Mouse (Mus musculus): ENCODE data around the gene Srsf1. TPM values are rescaled to one million over a fixed set of nuclear protein-coding genes. Genes with fewer than 3 reads are reported as not detected.

The Srsf1 gene
- polyA plus RNA-seq, 1 experiment from 2014 or later, result 272 TPM

DNA sequence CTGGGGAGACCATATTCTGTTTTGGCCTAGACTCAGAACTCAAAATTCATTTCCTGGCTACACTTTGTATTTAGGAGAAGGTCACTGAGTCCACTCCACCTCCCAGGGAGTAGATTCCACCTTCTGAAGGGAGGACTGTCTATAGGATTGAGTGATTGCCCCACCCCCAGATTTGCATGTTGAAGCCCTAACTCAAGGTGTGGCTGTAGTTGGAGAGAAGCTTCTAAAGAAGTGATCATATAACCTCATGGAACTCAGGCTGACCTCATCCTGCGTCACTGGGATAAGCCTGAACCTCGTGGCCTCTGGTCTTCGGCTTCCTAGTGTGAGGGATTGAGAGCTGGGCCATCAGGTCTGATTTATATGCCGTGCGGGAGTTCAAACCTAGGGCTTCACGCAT is 31.4 kb upstream of the Srsf1 start:
- Histone ChIP-seq H3K9me3 (replicated peaks) (no peaks in the 10 kb centered on the region), H3K4me2 (no peak overlapping the region), H3K27ac (no peak overlapping the region), H3K9ac (no peak overlapping the region), H3K4me1 (no peaks in the 10 kb centered on the region), H3K27me3 (replicated peaks) (0 out of 2 replicates have a peak, but pooled peaks cover 9% of the 10 kb centered on the region), H3K4me3 (no peak overlapping the region), H3K36me3 (no peaks in the 10 kb centered on the region)
- WGBS (ENCODE audit: insufficient replicate concordance), result 75% methylated on average over 6 of the region's 6 CpGs
- ATAC-seq, result no peak

DNA sequence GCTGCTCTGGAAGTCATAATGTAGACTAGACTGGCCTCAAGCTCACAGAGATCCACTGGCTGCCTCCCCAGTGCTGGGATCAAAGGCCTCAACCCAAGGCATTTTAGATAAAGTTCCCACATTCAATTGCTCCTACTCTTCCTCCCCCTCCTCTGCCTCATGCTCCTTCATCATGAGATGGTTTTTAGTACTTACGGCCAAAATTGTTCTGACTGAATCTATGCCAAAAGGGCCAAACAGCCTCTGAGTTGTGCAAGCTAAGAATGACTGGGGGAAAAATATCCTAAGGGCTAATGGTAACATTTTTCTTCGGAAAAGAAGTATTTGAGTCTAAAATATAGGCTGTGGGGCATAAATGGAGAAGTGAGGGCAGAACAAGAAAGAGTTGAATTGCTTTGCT is 23.2 kb upstream of the Srsf1 start:
- H3K27ac ChIP-seq, result no peak overlapping the region
- H3K4me2 ChIP-seq, result no peak overlapping the region
- no peaks in the 10 kb centered on the region for H3K9me3 ChIP-seq (replicated peaks)
- 59% methylated on average over 2 of the region's 2 CpGs for WGBS (ENCODE audit: insufficient replicate concordance)
- H3K36me3 ChIP-seq, result no peaks in the 10 kb centered on the region
- no peak overlapping the region for H3K4me3 ChIP-seq
- no peaks in the 10 kb centered on the region for H3K4me1 ChIP-seq
- H3K27me3 ChIP-seq (replicated peaks), result 0 out of 2 replicates have a peak, but pooled peaks cover 5% of the 10 kb centered on the region
- no peak overlapping the region for H3K9ac ChIP-seq
- ATAC-seq, result no peak

DNA sequence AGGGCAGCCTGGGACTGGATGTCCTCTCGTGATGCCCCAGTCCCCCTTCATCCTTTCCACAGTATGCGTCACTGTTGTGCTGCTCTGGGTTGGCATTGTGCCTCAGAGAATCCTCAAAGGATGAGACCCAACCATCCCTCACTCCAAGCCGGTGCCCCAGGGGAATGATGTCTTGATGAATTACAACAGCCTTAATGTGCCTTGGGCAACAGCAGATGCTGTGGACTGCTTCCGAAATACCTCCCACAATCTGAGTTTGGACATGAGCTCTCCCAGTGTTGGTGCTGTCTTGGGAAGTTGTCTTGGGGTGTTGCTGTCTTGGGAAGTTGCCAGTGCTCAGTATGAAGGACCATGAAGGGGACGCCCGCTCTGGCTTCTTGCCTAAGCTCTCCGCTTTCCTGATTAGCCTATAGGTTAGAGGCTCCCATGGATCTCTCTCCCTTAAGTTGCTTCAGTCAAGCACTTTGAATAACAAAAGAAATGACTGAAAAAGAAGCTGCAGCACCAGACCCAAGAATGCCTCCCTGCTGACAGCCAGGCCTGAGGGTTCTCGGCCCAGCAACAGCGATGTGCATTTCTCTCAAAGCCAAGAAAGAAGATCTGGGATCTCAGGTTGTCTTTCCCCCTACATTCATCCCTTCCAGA is 19.7 kb upstream of the Srsf1 start:
- Histone ChIP-seq H3K27ac (no peak overlapping the region), H3K4me2 (no peak overlapping the region), H3K27me3 (replicated peaks) (0 out of 2 replicates have a peak, but pooled peaks cover 5% of the 10 kb centered on the region), H3K9me3 (replicated peaks) (no peaks in the 10 kb centered on the region), H3K36me3 (no peaks in the 10 kb centered on the region), H3K4me3 (no peak overlapping the region), H3K4me1 (no peaks in the 10 kb centered on the region), H3K9ac (no peak overlapping the region)
- no peak for ATAC-seq
- 80% methylated on average over 9 of the region's 9 CpGs for WGBS (ENCODE audit: insufficient replicate concordance)

DNA sequence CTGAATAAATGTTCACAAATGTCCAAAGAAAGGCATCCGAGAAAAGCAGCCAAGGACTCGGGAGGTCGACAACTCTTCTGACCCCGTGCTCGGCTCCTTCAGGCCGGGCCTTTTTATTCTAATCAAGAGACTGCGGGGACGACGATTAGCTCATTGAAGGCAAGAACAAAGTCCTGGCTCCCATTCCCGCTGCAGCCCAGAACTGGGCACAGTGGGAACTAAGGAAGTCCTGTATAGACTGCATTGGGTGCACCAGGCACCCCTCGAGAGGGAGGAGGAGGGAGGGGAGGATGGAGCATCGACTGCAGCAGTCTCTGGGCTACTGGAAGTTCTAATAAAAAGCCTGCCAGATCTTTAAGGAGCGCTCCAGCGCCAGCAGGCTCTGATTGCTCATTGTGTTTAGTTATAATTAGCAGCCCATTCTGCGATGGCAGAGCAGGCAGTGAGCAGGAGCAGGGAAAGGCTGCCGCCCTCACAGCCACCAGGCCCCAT is 18.9 kb upstream of the Srsf1 start:
- H3K9me3 ChIP-seq (replicated peaks), result no peaks in the 10 kb centered on the region
- H3K4me1 ChIP-seq, result no peaks in the 10 kb centered on the region
- H3K4me3 ChIP-seq, result no peak overlapping the region
- 0 out of 2 replicates have a peak, but pooled peaks cover 5% of the 10 kb centered on the region for H3K27me3 ChIP-seq (replicated peaks)
- H3K36me3 ChIP-seq, result no peaks in the 10 kb centered on the region
- 39% methylated on average over 16 of the region's 16 CpGs for WGBS (ENCODE audit: insufficient replicate concordance)
- no peak overlapping the region for H3K27ac ChIP-seq
- H3K9ac ChIP-seq, result no peak overlapping the region; the same call in 1 of the 2 replicates
- no peak overlapping the region for H3K4me2 ChIP-seq
- ATAC-seq, result no peak

DNA sequence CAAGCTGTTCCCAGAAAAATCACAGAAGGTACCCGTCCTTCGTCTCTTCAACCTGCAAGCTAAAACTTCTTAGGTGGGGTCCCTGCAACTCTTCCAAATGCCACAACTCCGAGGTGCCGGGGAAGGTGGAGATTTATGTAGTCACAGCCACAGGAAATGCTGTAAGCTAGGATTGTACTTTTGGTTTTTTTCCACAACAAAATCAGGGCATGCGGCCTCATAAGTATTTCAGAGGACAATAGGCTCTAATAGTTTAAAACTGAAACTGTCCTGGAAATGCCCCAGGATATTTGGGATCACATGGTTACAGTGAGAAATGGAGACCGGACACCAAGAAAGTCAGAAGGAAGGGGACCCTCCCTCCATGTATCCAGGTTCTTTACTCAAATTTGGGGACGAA is 17.0 kb upstream of the Srsf1 start:
- no peaks in the 10 kb centered on the region for H3K36me3 ChIP-seq
- no peak overlapping the region for H3K4me2 ChIP-seq
- no peak overlapping the region for H3K4me3 ChIP-seq
- no peak for ATAC-seq
- 0 out of 2 replicates have a peak, but pooled peaks cover 5% of the 10 kb centered on the region for H3K27me3 ChIP-seq (replicated peaks)
- H3K9me3 ChIP-seq (replicated peaks), result no peaks in the 10 kb centered on the region
- WGBS (ENCODE audit: insufficient replicate concordance), result 69% methylated on average over 7 of the region's 7 CpGs
- no peak overlapping the region for H3K9ac ChIP-seq
- no peak overlapping the region for H3K27ac ChIP-seq
- H3K4me1 ChIP-seq, result no peaks in the 10 kb centered on the region

DNA sequence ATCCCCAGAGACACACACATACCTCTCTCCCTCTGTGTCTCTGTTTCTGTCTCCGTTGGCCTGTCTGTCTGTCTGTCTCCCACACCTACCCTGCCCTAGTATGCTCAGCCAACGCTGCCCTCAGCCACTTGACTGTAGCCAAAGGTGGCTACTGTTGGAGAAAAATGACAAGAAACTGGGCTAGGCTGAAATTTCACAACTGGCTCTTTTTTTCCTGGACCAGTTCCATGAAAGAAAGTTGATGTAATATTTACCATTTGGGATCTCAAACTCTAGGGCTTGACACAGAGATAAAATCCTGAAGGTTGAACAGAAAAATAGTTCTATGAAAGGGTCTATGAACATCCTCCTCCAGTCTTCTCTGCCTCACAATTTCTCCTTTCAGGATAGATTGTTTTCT is 16.3 kb upstream of the Srsf1 start:
- no peak for ATAC-seq
- WGBS (ENCODE audit: insufficient replicate concordance), result 72% methylated on average over 2 of the region's 2 CpGs
- no peak overlapping the region for H3K9ac ChIP-seq
- no peak overlapping the region for H3K4me2 ChIP-seq
- no peaks in the 10 kb centered on the region for H3K9me3 ChIP-seq (replicated peaks)
- H3K4me1 ChIP-seq, result no peaks in the 10 kb centered on the region
- H3K27ac ChIP-seq, result no peak overlapping the region
- H3K36me3 ChIP-seq, result no peaks in the 10 kb centered on the region
- H3K27me3 ChIP-seq (replicated peaks), result 0 out of 2 replicates have a peak, but pooled peaks cover 5% of the 10 kb centered on the region
- no peak overlapping the region for H3K4me3 ChIP-seq

DNA sequence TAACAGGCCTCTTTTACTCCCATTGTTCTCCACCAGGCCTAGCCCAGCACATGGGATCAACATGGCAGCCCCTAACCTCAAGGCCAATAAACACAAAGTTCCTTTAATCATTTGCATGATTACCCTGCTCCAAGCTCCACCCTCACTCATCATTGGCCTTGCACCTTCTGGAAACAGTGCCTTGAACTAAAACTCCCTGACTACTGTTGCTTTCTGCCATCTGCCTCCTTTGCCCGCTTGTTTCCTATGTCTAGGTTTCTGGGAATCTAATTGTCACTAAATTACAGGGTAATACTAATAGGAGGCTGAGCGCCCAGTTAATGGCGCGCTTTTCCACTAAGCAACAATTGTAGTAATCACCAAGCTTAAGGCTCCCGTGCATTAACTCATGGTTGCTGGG is 15.4 kb upstream of the Srsf1 start:
- H3K36me3 ChIP-seq, result no peaks in the 10 kb centered on the region
- H3K4me1 ChIP-seq, result no peaks in the 10 kb centered on the region
- H3K27ac ChIP-seq, result no peak overlapping the region
- WGBS (ENCODE audit: insufficient replicate concordance), result 78% methylated on average over 5 of the region's 5 CpGs
- 0 out of 2 replicates have a peak, but pooled peaks cover 5% of the 10 kb centered on the region for H3K27me3 ChIP-seq (replicated peaks)
- H3K9me3 ChIP-seq (replicated peaks), result no peaks in the 10 kb centered on the region
- no peak overlapping the region for H3K9ac ChIP-seq
- no peak overlapping the region for H3K4me2 ChIP-seq
- no peak for ATAC-seq
- no peak overlapping the region for H3K4me3 ChIP-seq

DNA sequence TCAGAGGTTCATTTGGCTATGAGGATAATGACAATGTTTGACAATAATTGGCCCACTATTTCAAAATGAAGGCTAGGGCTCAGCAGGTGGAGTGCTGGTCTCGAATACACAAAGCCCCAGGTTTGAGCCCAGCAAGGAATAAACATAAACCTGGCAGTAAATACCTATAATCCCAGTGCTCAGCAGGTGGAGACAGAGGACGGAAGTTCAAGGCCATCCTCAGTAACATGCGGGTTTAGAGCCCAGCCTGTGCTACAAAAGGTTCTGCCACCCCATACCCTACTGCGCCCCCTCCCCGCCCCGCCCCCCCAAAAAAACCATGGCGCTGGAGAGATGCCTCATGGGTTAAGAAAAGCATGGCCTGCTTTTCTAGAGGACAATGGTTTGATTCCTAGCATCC is 11.2 kb upstream of the Srsf1 start:
- 68% methylated on average over 7 of the region's 7 CpGs for WGBS (ENCODE audit: insufficient replicate concordance)
- H3K4me3 ChIP-seq, result no peak overlapping the region
- no peaks in the 10 kb centered on the region for H3K27me3 ChIP-seq (replicated peaks)
- no peak overlapping the region for H3K4me2 ChIP-seq
- H3K36me3 ChIP-seq, result peaks cover 3% of the 10 kb centered on the region; the same call in 1 of the 2 replicates
- no peak for ATAC-seq
- H3K9me3 ChIP-seq (replicated peaks), result no peaks in the 10 kb centered on the region
- no peak overlapping the region for H3K27ac ChIP-seq
- no peak overlapping the region for H3K9ac ChIP-seq
- no peaks in the 10 kb centered on the region for H3K4me1 ChIP-seq

DNA sequence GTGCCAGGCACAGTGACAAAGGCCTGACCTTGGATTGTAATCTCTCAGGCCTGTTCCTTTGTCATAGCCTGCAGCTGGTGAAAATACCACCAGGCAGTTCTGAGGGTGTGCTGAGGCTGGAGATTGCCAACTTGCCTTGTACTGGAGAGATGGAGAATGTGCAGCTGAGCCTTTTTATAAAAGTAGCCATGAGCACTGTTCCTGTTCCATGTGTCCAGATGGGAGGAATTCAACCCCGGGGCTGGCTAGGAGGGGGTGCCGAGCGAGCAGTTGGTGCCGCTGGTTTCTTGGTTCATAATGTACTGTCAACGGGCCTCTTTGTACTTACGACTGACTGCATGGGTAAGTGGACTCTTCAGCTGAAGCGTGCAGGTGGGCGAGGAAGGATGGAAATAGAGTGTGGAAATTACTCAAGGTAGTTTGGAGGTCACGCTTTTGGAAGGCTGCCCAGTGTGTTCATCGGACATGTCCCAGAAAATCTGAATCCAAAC is 10.4 kb upstream of the Srsf1 start:
- no peak for ATAC-seq
- no peaks in the 10 kb centered on the region for H3K9me3 ChIP-seq (replicated peaks)
- peaks cover 5% of the 10 kb centered on the region for H3K36me3 ChIP-seq
- no peak overlapping the region for H3K4me2 ChIP-seq
- H3K27ac ChIP-seq, result no peak overlapping the region
- 86% methylated on average over 10 of the region's 10 CpGs for WGBS (ENCODE audit: insufficient replicate concordance)
- H3K9ac ChIP-seq, result no peak overlapping the region
- no peaks in the 10 kb centered on the region for H3K4me1 ChIP-seq
- no peak overlapping the region for H3K4me3 ChIP-seq
- no peaks in the 10 kb centered on the region for H3K27me3 ChIP-seq (replicated peaks)

DNA sequence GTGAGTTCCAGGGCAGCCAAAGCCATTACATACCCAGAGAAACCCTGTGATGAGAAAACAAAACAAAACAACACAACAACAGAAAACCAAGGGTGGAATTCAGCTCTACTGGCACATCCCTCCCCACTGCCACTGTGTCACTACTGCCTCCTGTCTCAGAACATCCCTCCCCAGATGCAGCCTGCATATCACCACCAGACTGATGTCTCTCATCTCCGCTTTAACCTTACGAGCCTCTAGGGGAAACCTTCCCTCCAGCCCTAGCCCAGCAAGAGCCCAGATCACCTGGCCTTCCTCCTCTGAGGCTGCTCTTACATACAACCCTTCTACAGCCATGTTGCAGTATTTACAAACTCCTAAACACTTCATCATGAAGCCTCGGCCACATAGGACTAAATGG is 9.8 kb upstream of the Srsf1 start:
- no peak overlapping the region for H3K27ac ChIP-seq
- WGBS (ENCODE audit: insufficient replicate concordance), result 67% methylated on average over 3 of the region's 3 CpGs
- H3K9ac ChIP-seq, result no peak overlapping the region
- no peak overlapping the region for H3K4me3 ChIP-seq
- no peak for ATAC-seq
- peaks cover 5% of the 10 kb centered on the region for H3K36me3 ChIP-seq
- H3K9me3 ChIP-seq (replicated peaks), result no peaks in the 10 kb centered on the region
- no peaks in the 10 kb centered on the region for H3K27me3 ChIP-seq (replicated peaks)
- H3K4me2 ChIP-seq, result no peak overlapping the region
- H3K4me1 ChIP-seq, result 0 out of 2 replicates have a peak, but pooled peaks cover 3% of the 10 kb centered on the region

DNA sequence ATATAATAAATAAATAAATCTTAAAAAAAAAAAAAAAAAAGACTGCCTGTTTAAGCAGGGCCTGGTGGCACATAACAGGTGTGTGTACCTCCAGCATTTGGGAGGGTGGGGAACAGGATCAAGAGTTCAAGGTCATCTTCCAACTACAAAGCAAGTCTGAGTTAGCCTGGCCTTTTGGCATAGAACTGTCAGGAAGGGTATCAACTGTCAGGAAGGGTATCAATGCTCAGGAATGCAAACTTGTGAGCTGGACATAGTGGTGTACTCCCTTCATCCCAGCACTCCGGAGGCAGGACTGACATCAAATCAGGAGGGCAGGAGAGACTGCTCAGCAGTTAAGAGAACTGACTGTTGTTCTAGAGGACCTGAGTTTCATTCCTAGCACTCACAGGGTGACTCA is 8.1 kb upstream of the Srsf1 start:
- Histone ChIP-seq H3K4me3 (no peak overlapping the region), H3K36me3 (peaks cover 5% of the 10 kb centered on the region)
- WGBS (ENCODE audit: insufficient replicate concordance), result 82% methylated on average over 1 of the region's 1 CpGs

DNA sequence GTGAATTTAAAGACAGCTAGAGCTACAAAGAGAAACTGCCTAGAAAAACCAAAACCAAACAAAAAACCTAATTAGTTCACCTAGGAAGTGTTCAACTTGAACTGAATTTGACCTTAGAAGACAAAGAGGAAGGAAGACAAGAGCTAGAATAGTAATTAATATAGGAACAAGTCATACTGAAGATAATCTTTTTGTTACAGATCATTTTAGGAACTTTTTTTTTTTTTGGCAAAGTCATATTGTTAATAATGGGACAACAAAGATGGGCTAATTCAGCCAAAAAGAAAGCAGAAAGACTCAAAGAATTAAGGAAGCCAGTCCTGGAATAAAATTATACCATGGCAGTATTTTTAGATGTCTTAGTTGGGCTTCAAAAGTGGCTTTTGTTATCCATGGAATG is 2.9 kb upstream of the Srsf1 start:
- Histone ChIP-seq H3K4me2 (no peak overlapping the region), H3K27ac (no peak overlapping the region), H3K36me3 (peaks cover 12% of the 10 kb centered on the region), H3K27me3 (replicated peaks) (no peaks in the 10 kb centered on the region), H3K9ac (no peak overlapping the region), H3K4me1 (peaks cover 26% of the 10 kb centered on the region), H3K9me3 (replicated peaks) (no peaks in the 10 kb centered on the region), H3K4me3 (no peak overlapping the region)
- no peak for ATAC-seq

More for the DNA sequence above, 8.1 kb upstream of the Srsf1 start:
- Histone ChIP-seq H3K27ac (no peak overlapping the region), H3K9me3 (replicated peaks) (no peaks in the 10 kb centered on the region), H3K4me2 (no peak overlapping the region), H3K27me3 (replicated peaks) (no peaks in the 10 kb centered on the region), H3K9ac (no peak overlapping the region), H3K4me1 (0 out of 2 replicates have a peak, but pooled peaks cover 3% of the 10 kb centered on the region)
- no peak for ATAC-seq
